Mouse (Mus musculus): ENCODE measurements around the gene C4b.

The C4b gene

DNA sequence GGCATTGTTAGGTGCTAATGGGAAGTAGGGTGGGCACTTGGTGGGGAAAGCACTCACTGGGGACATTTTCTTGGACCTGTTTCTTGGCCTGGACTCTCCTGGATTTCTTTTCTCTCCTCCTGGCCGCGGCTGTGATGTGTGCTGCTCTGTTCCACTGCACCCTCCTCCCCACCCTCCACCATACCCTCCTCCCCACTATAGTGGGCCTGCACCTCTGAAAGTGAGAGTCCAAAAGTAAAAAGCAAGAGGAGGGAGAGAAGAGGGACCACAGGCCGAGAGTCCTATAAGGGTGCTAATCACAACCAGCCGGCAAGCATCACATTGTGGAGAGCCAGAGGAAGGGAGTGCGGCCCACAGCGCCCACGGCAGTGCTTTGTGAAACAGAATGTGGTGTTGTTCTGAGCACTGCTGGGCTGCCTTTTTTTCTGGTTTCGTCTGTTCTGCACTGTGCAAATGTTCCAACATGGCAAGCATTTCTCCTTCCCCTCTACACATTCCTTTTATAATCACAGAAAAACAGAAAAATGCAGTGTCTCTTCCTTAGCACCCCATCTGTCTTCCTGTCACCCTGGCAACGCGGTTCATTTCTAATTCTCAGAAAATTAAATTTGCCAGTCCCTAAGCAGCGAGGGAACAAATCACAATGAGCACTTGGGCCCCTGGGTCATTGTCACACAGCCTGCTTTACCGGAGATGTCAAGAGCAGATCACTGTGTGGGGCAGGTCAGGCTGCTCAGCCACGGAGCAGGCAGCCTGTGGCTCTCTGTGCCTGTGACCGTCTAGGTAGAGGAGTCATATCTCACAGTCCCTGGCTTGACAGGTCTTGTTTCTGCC is 43.9 kb downstream of the C4b start:
- no peak for DNase-seq

GRCm38 (mm10) chr17:34692906-34693305 is 50.8 kb downstream of the C4b start:
- DNase-seq: peak; percentile 81

DNA sequence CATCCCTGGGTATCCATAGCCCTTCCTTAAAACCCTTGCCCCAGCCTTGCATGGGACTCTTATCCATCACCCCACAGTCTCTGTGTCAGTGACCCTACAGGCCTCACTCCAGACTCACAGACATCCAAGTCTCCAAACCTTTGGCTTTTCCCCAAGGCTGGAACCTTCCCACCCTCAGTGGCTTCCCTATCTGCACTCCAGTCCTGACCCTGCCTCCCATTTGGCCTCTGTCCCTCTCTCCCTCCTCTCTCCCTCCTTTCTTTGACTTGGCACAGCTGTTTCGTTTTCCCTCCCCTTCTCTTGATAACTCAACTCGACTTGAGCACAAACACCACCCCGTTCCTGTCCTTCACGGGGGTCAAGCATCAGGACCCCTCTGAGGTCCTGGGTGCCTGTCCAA is 53.2 kb downstream of the C4b start:
- peak; percentile 73 for DNase-seq

GRCm38 (mm10) chr17:34688889-34689288 is 54.8 kb downstream of the C4b start:
- DNase-seq: no peak

DNA sequence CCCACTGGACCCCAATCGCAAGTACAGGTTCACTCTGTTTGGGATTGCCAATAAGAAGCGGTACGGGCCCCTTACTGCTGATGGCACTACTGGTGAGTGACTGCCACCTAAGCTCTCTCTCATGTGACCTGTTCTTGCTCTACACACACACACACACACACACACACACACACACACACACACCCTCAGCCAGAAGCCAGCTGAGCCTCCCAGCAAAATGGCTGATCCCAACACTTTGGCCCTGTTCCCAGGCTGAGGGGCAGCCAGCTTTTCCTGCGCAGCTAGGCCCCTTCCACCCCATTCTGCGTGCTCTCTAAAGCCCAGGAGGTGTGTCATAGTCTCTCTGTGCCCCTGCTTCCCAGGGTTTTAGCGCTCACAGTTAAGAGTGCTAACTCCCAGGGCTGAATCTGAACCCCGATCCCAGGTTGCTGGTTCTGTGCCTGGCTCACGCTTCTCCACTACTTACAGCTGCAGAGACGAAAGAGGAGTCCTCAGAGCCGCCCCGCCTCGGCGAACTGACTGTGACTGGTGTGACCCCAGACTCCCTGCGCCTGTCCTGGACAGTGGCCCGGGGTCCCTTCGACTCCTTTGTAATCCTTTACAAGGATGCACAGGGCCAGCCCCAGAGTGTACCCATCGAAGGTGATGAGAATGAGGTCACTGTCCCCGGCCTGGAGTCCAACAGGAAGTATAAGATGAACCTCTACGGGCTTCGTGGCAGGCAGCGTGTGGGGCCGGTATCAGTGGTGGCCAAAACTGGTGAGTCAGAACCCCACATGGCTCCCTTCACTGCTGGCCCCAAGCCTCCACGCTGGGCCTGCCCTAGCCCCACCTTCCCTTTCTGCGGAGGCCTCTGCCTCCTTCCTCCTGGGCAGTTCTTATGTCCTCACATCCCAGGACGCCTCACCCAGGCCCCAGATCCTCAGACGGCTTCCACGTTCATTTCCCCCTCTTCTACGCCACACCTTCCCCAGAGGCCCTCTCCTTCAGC is 58.3 kb downstream of the C4b start:
- DNase-seq: peak; percentile 74

DNA sequence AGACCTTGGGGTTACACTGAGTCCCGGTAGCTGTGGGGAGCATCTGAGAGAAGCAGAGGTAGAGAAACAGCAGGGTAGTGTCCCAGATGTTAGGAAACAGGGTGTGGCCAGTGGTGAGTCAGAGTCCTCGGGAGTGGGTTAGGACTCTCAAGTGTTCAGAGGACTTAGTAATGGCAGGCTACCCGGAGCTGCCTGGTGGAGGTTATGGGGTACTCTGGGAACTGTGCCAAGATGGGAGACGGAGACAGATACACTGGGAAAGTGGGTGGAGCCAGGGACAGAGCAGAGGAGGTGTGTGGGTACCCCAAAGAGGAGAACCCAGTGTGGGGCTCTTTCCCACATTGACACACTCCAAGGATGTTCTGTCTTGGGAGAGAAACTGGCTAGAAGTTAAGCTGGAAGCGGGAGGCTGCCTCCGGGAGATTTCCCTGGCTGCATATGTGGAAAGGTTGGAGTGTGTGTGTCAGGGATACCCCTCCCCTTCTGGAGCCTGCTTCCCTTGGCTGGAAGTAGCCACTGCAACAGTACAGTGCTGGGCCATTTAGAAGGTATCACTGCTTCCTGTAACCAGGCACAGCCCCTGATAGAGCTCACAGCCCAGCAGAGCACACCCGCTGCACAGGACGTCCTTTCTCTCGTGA is 59.3 kb downstream of the C4b start:
- no peak for DNase-seq

DNA sequence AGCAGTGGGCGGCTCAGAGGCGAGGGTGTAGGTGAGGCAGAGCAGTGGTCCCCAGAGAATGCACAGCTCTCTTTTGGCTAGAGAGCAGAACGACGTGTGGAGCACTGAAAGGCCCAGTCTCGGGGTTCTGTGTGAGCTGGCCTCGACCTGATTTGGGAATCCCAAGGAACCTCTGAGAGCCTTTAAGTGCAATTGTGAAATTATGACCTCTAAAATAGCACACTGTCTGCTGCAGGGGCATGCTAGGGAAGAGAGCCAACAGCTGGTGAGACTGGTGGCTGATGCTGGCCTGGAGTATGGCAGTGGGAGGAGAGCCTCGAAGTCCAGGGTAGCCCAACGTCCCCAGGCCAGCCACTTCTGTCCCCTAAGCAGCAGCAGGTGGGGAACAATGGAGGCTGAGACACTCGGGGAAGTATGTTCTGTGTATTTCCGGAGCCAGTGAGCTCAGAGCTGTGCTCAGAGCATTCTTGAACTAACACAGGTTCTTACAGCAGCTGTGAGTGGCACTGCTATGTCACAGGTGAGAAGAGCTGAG is 59.9 kb downstream of the C4b start:
- no peak for DNase-seq

- no peak for DNase-seq
Measured at GRCm38 (mm10) chr17:34683179-34683578, 60.5 kb downstream of the C4b start.

GRCm38 (mm10) chr17:34681881-34682536 is 61.7 kb downstream of the C4b start:
- DNase-seq: no peak

- no peak for DNase-seq
Measured at GRCm38 (mm10) chr17:34681132-34681571, 62.5 kb downstream of the C4b start.

- DNase-seq: no peak
Measured at GRCm38 (mm10) chr17:34680621-34681020, 63.1 kb downstream of the C4b start.

GRCm38 (mm10) chr17:34680191-34680590 is 63.5 kb downstream of the C4b start:
- DNase-seq: no peak
